Mouse (Mus musculus): ENCODE data around the gene Hist2h2bb.

Hist2h2bb gene

DNA sequence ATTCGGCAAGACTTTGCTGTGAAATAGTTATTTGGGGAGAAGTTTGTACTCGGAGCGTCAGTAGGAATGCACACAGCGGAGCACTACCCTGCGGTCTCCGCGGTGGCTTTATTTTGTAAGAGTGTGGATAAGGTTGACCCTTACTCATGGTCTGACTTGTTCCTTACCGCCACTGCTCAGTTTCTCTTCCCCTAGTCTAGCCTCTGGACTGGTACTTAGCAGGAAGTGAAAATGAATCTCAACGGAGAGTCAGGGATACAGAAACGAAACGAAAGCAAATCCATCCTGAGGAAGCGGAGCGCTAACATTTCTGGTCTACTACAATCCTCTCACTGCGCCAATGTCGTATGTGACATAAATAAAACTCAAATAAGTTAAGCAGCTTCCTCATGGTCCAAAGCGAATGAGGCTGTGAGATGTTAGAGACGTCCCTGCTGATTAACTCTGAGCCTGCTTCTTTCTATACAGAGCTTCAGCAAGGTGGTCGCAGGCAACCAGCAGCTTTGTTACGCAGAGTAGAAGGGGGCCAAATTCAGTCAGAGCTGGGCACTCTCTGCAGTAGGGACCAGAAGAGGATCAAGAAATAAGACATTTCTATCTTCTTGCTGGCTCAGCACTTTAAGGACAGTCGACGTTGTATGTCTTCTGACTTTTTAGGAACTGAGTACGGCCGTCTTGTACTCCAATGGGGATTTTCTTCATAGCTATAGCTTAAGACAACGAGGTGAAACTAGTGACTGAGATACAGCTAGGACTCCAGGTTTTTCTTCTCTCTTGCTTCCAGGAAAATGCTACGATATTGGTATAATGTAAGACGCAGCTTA is 31.4 kb downstream of the Hist2h2bb start:
- no peak for DNase-seq (ENCODE audit: low read depth, low spot score)

DNA sequence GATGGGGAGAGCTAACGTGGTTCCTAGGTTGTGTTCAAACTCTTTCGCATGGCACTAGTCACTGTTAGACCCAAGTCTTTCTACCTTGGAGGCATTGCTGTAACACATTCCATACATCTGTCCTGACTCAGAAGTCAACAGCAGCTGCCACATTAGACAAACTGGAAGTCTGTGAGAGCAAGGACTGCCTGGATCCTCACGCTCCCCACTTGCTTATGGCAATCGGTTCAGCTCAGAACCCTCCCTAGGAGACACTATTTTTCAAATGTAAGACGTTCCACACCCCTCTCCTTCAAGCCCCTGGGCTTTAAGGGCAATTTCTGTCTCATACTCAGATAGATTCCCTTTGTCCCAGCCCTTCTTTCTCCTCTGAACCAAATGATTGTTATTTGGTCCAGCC is 32.5 kb downstream of the Hist2h2bb start:
- no peak for DNase-seq (ENCODE audit: low read depth, low spot score)

DNA sequence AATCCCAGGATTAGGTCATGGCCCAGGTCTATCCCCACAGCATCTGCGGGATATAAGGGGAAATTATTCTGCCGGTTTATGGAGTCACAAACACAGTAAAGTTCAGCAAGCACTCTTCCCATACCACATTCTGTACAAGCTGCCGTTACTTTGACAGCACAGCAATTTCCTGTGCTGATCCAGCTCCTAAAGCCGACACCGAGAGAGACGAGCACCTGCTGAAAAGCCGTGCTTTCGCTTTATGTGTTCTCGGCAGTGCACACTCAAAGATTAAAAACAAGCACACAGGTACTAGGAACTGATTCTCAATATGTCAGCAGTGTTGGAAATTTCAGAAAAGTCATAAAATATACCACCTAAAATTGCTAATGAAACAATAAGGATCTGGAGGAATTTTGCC is 37.0 kb downstream of the Hist2h2bb start:
- DNase-seq (ENCODE audit: low read depth, low spot score) = no peak

DNA sequence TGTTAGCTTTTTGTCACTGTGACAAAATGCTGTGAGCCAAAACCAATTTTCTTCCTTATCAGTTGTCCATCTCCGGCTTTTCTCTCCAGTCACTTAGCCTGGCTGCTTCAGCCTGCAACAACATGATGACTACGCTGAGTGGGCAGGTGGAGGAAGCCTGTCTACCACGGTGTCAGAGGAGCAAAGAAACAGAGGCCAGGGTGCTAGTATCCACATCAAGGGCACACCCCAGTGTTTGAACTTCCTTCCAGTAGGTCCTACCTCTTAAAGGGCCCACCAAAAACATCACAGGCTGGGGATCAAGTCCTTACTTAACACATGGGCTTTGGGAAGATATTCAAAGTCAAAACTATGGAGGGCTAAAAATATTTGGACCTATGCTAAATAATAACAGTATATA is 39.9 kb downstream of the Hist2h2bb start:
- DNase-seq (ENCODE audit: low read depth, low spot score) = no peak

DNA sequence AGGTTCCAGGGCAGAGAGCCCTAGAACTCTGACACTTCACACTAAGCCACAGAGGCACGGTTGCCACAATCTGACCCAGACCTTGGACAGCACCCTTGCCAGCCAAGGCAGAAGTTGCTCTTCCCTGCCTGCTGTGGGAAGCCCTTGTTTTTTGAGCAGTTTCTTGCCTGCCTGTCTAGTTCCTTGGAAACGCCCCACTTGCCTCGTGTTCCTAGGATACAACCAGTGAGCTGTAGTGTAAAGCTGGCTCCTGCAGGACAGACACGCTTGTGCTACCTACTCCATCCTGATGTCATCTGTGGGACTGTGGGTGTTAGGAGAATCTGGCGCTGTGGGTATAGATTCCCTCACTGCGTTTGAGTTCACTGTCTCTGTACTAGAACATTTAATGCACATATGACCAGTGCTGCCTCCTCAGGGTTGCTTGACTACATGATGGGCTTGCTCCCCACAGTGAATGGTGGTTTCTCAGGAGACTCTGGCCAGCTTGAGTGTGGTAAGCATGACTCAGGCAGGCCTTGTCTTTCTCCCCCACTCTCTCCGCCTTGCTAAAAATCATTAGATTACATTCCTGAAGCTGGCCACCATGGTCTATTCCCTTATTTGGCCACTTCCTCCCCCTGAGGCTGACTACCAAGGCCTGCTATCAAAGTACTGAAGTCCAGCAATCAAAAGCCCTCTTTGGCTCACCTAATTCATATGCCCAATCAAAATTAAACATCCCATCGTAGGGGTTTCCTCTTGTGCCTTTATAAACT is 43.0 kb downstream of the Hist2h2bb start:
- no peak for DNase-seq (ENCODE audit: low read depth, low spot score)
